Mouse (Mus musculus) hindbrain, postnatal 0 days (tissue): ENCODE measurements around the gene Ypel3. TPM values are rescaled to one million over a fixed set of nuclear protein-coding genes. Genes with fewer than 3 reads are reported as not detected.

Experiments used
- ATAC-seq: fragments of 200-750 bp; cut with Nextera tagmentation; 2 replicates; pipeline ENCODE4 v1.8.0; 2017; ENCODE audit warnings: mild to moderate bottlenecking, moderate TSS enrichment, moderate library complexity
- DNase-seq: peaks from one replicate; pipeline ENCODE4 v3.0.0-alpha.2; 2015; ENCODE audit warnings: low spot score
- H3K27ac ChIP-seq: fragments of 300-500 bp; sonication (generic); 2 replicates; pipeline ENCODE4 v1.5.1; 2014; ENCODE audit warnings: mild to moderate bottlenecking
- H3K27me3 ChIP-seq: fragments of 300-500 bp; sonication (generic); 2 replicates; pipeline ENCODE4 v1.6.1; 2014; ENCODE audit warnings: low read length, mixed read lengths; ENCODE audit not compliant: insufficient read depth
- H3K36me3 ChIP-seq: fragments of 300-500 bp; sonication (generic); 2 replicates; pipeline ENCODE4 v1.6.1; 2014; ENCODE audit warnings: low read length, mixed read lengths; ENCODE audit not compliant: insufficient read depth
- H3K4me1 ChIP-seq: fragments of 300-500 bp; sonication (generic); 2 replicates; pipeline ENCODE4 v1.6.1; 2014; ENCODE audit warnings: antibody characterized with exemption, low read length, mixed read lengths; ENCODE audit not compliant: insufficient read depth
- H3K4me2 ChIP-seq: fragments of 300-500 bp; sonication (generic); 2 replicates; pipeline ENCODE4 v1.6.1; 2014; ENCODE audit warnings: low read depth, mild to moderate bottlenecking, low read length, moderate library complexity, mixed read lengths
- H3K4me3 ChIP-seq: fragments of 300-500 bp; sonication (generic); 2 replicates; pipeline ENCODE4 v1.5.1; 2014; ENCODE audit warnings: low read length
- H3K9ac ChIP-seq: fragments of 300-500 bp; sonication (generic); replicated peaks from 2 replicates; pipeline ENCODE4 v1.6.1; 2014; ENCODE audit warnings: mild to moderate bottlenecking, low read length, moderate library complexity, mixed read lengths
- H3K9me3 ChIP-seq: fragments of 300-500 bp; sonication (generic); 2 replicates; pipeline ENCODE4 v1.6.1; 2016; ENCODE audit warnings: low read length, mixed read lengths
- CTCF ChIP-seq: IDR thresholded peaks from 2 replicates; pipeline ENCODE4 v1.5.1; 2016; ENCODE audit warnings: antibody characterized with exemption, control low read depth, low read depth
- WGBS: fragments of 180-500 bp; shearing (Covaris S2); extraction: QIAGEN DNeasy Blood & Tissue Kit; methylation state at CpG from one replicate; pipeline ENCODE4 v1.1.7; 2014; 5-methylcytosine and 5-hydroxymethylcytosine counted together
- polyA plus RNA-seq: library from polyadenylated mRNA; unstranded; fragments of >200 nt; fragmentation: Nextera tagmentation; extraction: Ambion mirVana; gene quantifications from 2 replicates; pipeline ENCODE4 v1.2.1, GENCODE M21; 2015
- total RNA-seq: library from RNA; depleted of rRNA; stranded (reverse); fragments of >200 nt; gene quantifications from 2 replicates; pipeline ENCODE4 v1.2.3, GENCODE M21; 2014

Gene Ypel3
- total and polyA plus RNA-seq, 2 experiments from 2014 or later, result 239 to 240 TPM

DNA sequence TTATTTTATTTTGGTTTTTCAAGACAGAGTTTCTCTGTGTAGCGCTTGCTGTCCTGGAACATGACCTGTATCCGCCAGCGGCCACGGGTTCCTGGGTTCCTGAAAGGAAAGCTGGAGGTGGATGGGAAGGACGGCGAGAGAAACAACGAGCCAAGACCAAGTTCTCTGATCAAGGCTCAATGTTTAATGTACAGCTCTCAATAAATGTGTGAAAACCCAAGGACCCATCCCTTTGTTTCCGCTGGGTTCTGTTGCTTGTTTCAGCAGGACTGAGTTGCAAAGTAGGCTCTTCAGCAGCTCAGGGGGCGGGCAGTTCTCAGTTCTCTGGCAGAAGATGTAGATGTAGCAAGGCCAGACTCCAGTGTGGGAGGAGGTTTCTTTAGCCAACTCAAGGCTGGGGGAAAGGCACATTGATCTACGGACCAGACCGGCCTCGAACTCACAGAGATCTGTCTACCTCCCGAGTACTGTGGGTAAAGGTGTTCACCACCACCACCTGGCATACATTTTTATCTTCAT, 34.7 kb upstream of the Ypel3 start:
- no peak for ATAC-seq
- no peak for TF ChIP-seq CTCF
- Histone ChIP-seq H3K4me3 (no peak overlapping the region), H3K4me1 (no peaks in the 10 kb centered on the region; the same call in 1 of the 2 replicates), H3K9ac (no peak overlapping the region), H3K4me2 (no peak overlapping the region), H3K36me3 (no peaks in the 10 kb centered on the region), H3K27me3 (no peaks in the 10 kb centered on the region), H3K9me3 (no peaks in the 10 kb centered on the region), H3K27ac (no peak overlapping the region)
- WGBS, result 91% methylated on average over 13 of the region's 13 CpGs
- DNase-seq, result no peak

DNA sequence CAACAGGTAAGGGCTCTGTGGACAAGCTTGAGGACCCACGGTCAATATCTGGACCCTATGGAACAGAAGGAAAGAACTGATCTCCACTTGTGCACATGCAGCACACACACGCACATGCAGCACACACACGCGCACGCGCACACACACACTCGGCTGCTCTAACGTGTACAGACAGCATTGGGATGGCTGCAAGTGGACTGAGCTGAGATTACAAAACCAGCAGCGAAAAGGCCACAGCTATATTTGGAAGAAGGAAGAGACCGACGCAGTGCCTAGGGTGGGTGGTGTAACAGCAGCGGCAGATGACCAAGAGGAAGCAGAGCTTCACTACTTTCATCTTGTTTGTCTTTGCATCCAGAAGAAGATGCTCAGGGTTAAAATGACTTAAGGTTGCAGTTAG, 30.7 kb upstream of the Ypel3 start:
- Histone ChIP-seq H3K27me3 (no peaks in the 10 kb centered on the region), H3K36me3 (no peaks in the 10 kb centered on the region), H3K4me3 (no peak overlapping the region), H3K9ac (no peak overlapping the region), H3K27ac (no peak overlapping the region), H3K9me3 (no peaks in the 10 kb centered on the region), H3K4me1 (no peaks in the 10 kb centered on the region), H3K4me2 (no peak overlapping the region)
- no peak for TF ChIP-seq CTCF
- ATAC-seq, result no peak
- 89% methylated on average over 12 of the region's 12 CpGs for WGBS
- DNase-seq, result no peak

DNA sequence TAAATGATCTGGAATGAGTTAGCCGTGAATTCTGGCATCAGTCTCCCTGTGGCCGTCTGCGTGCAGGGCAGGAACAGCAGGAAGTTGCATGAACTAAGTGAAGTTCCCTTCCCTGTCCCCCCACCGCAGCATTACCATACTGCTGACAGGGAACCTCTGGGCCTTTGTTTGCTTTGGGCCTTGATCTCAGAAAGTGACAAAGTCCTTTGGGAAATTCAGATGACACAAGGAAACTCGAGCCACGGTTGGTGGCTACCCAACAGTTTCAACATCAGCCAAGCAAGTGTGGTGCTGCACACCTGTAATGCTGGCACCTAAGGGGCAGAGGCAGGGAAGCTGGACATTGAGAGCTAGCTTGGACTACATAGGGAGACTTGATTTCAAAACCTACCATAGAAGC, 30.0 kb upstream of the Ypel3 start:
- no peak overlapping the region for H3K4me3 ChIP-seq
- ATAC-seq (no peak), DNase-seq (no peak)
- H3K9ac ChIP-seq, result no peak overlapping the region
- H3K9me3 ChIP-seq, result no peaks in the 10 kb centered on the region
- no peak overlapping the region for H3K27ac ChIP-seq
- H3K27me3 ChIP-seq, result no peaks in the 10 kb centered on the region
- no peak for TF ChIP-seq CTCF
- H3K4me1 ChIP-seq, result no peaks in the 10 kb centered on the region
- no peak overlapping the region for H3K4me2 ChIP-seq
- 37% methylated on average over 6 of the region's 6 CpGs for WGBS
- no peaks in the 10 kb centered on the region for H3K36me3 ChIP-seq

DNA sequence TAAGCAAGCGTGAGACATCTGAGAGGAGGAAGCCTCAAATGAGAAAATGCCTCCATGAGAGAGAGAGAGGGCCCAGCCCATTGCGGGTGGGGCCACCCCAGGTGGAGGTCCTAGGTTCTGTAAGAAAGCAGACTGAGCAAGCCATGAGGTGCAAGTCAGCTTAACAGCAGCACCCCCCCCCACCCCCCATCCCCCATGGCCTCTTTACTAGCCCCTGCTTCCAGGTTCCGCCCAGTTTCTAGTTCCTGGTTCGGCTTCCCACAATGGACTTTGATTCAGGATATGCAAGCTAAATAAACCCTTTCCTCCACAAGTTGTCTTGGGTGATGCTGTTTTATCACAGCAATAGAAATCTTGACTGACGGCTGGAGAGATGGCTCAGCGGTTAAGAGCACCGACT, 27.9 kb upstream of the Ypel3 start:
- H3K9me3 ChIP-seq, result no peaks in the 10 kb centered on the region
- no peaks in the 10 kb centered on the region for H3K4me1 ChIP-seq
- no peaks in the 10 kb centered on the region for H3K27me3 ChIP-seq
- no peaks in the 10 kb centered on the region for H3K36me3 ChIP-seq
- no peak for ATAC-seq
- H3K4me2 ChIP-seq, result no peak overlapping the region
- H3K27ac ChIP-seq, result no peak overlapping the region
- WGBS, result 82% methylated on average over 7 of the region's 7 CpGs
- no peak overlapping the region for H3K4me3 ChIP-seq
- DNase-seq, result no peak
- H3K9ac ChIP-seq, result no peak overlapping the region
- no peak for TF ChIP-seq CTCF

DNA sequence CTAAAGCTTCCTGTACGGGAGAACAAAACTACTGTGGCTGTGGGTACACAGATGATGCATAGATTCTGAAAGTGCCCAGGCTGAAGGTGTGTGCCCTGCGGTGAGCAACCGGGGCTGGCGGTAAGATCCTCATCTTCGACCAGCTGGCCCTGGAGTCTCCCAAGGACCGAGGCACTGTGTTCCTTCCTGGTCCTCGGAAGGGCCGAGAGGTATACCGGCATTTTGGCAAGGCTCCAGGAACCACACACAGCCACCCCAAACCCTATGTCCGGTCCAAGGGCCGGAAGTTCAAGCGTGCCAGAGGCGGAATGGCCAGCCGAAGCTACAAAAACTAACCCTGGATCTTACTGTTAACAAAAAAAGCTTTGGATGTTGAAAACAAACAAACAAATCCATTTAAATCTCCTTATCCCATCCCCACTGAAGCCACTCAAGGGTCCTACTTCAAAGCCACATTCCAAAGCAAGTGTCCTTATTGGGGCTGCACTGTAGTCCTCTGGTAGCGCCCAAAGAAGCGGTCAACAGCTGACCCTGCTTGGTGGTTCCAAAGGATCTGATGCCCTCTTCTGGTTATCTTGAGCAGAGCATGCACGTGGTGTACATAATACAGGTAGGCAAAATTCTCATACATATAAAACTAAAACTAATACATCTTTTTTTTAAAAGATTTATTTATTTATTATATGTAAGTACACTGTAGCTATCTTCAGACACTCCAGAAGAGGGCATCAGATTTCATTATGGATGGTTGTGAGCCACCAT, 27.0 kb upstream of the Ypel3 start:
- 89% methylated on average over 17 of the region's 17 CpGs for WGBS
- ATAC-seq, result no peak
- Histone ChIP-seq H3K36me3 (no peaks in the 10 kb centered on the region), H3K4me2 (no peak overlapping the region), H3K4me1 (no peaks in the 10 kb centered on the region), H3K9me3 (no peaks in the 10 kb centered on the region), H3K27me3 (no peaks in the 10 kb centered on the region), H3K27ac (no peak overlapping the region), H3K9ac (no peak overlapping the region), H3K4me3 (no peak overlapping the region)
- TF ChIP-seq CTCF, result no peak
- DNase-seq, result no peak

DNA sequence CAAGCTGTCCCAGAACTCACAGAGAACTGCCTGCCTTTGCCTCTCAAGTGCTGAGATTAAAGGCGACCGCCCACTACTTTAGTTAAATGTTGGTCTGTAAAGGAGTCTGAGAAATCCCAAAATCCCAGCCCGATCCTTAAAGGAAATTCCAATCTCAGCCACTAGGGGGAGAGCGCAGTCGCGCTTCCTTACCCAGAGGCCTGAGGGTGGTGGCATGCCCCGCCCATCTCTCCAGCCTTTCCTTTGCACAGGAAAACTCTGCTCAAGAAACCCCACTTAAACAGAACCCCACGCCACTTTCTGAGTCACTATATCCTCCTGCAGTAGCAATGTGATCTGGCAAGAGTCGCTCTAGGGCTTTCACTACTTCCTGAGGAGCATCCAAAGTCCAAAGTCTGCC, 21.9 kb upstream of the Ypel3 start:
- Histone ChIP-seq H3K9me3 (no peaks in the 10 kb centered on the region), H3K27me3 (no peaks in the 10 kb centered on the region), H3K36me3 (no peaks in the 10 kb centered on the region), H3K27ac (no peak overlapping the region), H3K4me1 (peaks cover 2% of the 10 kb centered on the region; the same call in 1 of the 2 replicates), H3K9ac (no peak overlapping the region), H3K4me3 (no peak overlapping the region), H3K4me2 (peak overlapping the region; percentile 39)
- peak; percentile 90 for TF ChIP-seq CTCF
- DNase-seq (peak; percentile 87), ATAC-seq (peak; percentile 76)
- 3% methylated on average over 9 of the region's 9 CpGs for WGBS

DNA sequence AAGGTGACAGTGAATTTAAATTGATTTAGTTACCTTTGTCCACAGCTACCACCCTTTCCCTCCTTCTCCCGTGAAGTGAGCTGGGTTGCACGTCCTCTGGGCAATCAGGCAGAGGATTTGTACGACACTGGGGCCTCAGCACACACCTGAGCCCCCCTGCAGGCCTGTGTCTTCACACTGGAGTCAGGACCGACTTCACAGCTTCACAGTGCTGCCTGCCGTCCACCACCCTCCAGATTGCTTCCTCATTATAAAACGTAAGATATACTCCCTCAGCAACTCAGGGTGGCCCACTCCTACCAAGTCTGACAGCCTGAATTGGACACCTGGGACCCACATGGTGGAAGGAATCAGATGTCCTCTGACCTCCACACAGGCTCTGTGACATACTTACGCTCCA, 18.2 kb upstream of the Ypel3 start:
- no peak overlapping the region for H3K9ac ChIP-seq
- H3K27me3 ChIP-seq, result no peaks in the 10 kb centered on the region
- H3K4me3 ChIP-seq, result no peak overlapping the region
- H3K9me3 ChIP-seq, result no peaks in the 10 kb centered on the region
- DNase-seq (no peak), ATAC-seq (no peak)
- no peaks in the 10 kb centered on the region for H3K36me3 ChIP-seq
- 63% methylated on average over 7 of the region's 7 CpGs for WGBS
- TF ChIP-seq CTCF, result no peak
- peaks cover 24% of the 10 kb centered on the region for H3K4me1 ChIP-seq
- H3K27ac ChIP-seq, result no peak overlapping the region
- no peak overlapping the region for H3K4me2 ChIP-seq
